Mouse (Mus musculus) heart, postnatal 36 days (tissue): ENCODE data around the gene Lmo7. TPM values are rescaled to one million over a fixed set of nuclear protein-coding genes. Genes with fewer than 3 reads are reported as not detected.
A peak's percentile ranks its signal among the peaks of the same experiment; 100 is the strongest.

Experiments
- DNase-seq, 2 experiments: peaks; one replicate each; pipeline ENCODE4 v3.0.0; 2021 to 2022
- intact Hi-C: fragments of 180-260 bp; cut with DNase I; formaldehyde crosslinking; loops from one replicate; pipeline ENCODE4 v1.15.1; 2025
- total RNA-seq, 2 experiments: library from RNA; stranded (reverse); gene quantifications; 2 replicates each; pipeline ENCODE4 v1.2.3; 2021

The Lmo7 gene
- total RNA-seq, 2 experiments from 2014 or later, result 360 to 412 TPM

DNA sequence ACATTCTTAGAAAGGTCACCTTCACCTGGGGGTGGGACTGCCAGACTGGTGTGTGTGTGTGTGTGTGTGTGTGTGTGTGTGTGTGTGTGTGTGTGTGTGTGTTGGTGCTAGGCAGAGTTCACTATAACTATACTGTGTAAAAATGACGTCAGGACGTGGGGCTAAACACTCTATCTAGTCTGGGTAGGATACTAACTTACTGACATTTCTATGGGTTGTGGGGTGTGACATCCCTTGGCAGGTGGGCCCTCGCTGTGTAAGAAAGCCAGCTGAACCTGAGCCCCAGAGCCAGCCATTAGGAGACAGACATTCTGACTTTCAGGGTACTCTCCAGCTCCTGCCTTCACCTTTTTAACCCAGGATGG lies 47.4 kb downstream of the Lmo7 start:
- DNase-seq, result no peak
- intact Hi-C loops, result no loop called here

GRCm38 (mm10) chr14:101778426-101778825 lies 48.7 kb downstream of the Lmo7 start:
- no peak for DNase-seq

DNA sequence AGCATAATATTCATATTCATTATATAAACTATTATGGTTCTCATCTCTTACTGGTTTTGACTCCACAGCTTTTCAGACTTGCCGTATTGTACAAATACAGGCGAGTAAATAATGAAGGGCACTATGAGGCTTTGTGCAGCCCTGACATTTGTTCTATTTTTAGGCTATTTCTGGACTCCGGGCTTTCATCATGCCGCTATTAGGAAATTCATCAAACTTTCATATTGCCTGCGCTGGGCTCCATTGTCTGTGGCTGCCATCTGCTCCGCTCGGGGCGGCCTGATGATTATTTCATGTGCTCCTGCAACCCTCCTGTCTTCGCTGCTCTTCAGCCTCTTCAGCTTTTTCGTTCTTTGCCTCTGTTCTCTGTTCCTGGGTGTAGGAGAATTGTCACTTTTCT lies 50.3 kb downstream of the Lmo7 start:
- intact Hi-C loops, result loop anchor here (5.0 to 10.0 kb wide), 3 partner anchors 55 to 147 kb away; no protein-coding TSS in a partner anchor
- DNase-seq, result no peak

More at GRCm38 (mm10) chr14:101778426-101778825, 48.7 kb downstream of the Lmo7 start:
- intact Hi-C loops, result no loop called here

GRCm38 (mm10) chr14:101781219-101781618 lies 51.5 kb downstream of the Lmo7 start:
- no peak for DNase-seq
- intact Hi-C loops, result loop anchor here (5.0 to 10.0 kb wide), 3 partner anchors 54 to 146 kb away; no protein-coding TSS in a partner anchor

GRCm38 (mm10) chr14:101781943-101782510 lies 52.3 kb downstream of the Lmo7 start:
- intact Hi-C loops, result loop anchor here (2.0 to 10.0 kb wide), 4 partner anchors 53 to 167 kb away; no protein-coding TSS in a partner anchor
- peak; percentile 11 to 21 for DNase-seq

GRCm38 (mm10) chr14:101784315-101784945 lies 54.7 kb downstream of the Lmo7 start:
- intact Hi-C loops, result loop anchor here (5.0 to 10.0 kb wide), 3 partner anchors 50 to 143 kb away; no protein-coding TSS in a partner anchor
- no peak for DNase-seq

- intact Hi-C loops, result loop anchor here (10.0 kb wide), 1 partner anchor 47 kb away; no protein-coding TSS in a partner anchor
- peak; percentile 33 to 42 for DNase-seq
Measured at GRCm38 (mm10) chr14:101787903-101788302, 58.1 kb downstream of the Lmo7 start.

GRCm38 (mm10) chr14:101788475-101788874 lies 58.7 kb downstream of the Lmo7 start:
- DNase-seq, result no peak
- intact Hi-C loops, result loop anchor here (10.0 kb wide), 1 partner anchor 46 kb away; no protein-coding TSS in a partner anchor

GRCm38 (mm10) chr14:101794553-101795177 lies 64.9 kb downstream of the Lmo7 start:
- intact Hi-C loops, result no loop called here
- DNase-seq, result no peak

- DNase-seq, result no peak
- intact Hi-C loops, result no loop called here
Measured at GRCm38 (mm10) chr14:101797930-101798500, 68.3 kb downstream of the Lmo7 start.

GRCm38 (mm10) chr14:101798766-101799165 lies 69.0 kb downstream of the Lmo7 start:
- no peak for DNase-seq
- intact Hi-C loops, result no loop called here

DNA sequence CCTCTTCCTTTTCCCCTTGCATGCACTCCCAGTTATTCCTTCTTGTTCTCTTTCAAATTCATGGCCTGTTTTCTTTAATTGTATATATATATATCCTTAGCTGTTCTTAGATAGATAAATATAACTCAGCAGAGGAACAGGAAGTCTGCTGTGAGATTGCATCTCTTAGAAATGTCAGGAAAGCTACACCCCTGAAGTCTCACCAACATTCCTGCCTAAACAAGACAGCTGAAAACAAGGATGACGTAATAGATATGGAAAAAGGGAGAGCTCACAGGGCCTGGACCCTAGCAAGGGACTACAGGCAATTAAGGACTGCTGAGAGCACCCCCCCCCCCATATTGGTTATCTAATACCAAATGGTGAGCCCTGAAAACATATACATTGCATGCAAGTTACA lies 71.9 kb downstream of the Lmo7 start:
- DNase-seq, result no peak
- intact Hi-C loops, result no loop called here

DNA sequence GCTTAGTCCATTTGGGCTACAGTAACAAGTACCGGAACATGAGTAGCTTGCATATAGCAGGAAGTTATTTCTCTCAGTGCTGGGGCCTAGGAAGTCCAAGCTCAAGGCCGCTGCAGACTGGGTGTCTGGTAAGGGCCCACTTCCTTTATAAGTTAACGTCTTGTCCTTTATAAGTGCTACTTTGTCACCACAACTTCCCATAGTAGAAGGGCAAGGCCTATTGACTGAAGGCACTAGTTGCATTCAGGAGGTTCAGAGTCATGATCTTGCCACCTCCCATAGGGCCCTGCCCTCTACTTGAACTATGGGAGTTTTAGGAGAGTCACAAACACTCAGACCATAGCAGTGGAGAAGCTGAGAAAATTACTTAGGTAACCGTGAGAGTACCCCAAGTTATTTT lies 74.4 kb downstream of the Lmo7 start:
- no peak for DNase-seq
- intact Hi-C loops, result no loop called here

GRCm38 (mm10) chr14:101804562-101805327 lies 75.0 kb downstream of the Lmo7 start:
- intact Hi-C loops, result no loop called here
- no peak for DNase-seq

GRCm38 (mm10) chr14:101805328-101805697 lies 75.6 kb downstream of the Lmo7 start:
- no peak for DNase-seq
- intact Hi-C loops, result no loop called here

- no peak for DNase-seq
- intact Hi-C loops, result no loop called here
Measured at GRCm38 (mm10) chr14:101806058-101806457, 76.3 kb downstream of the Lmo7 start.

GRCm38 (mm10) chr14:101806607-101807006 lies 76.8 kb downstream of the Lmo7 start:
- intact Hi-C loops, result no loop called here
- DNase-seq, result no peak

- intact Hi-C loops, result no loop called here
- no peak for DNase-seq
Measured at GRCm38 (mm10) chr14:101816450-101816849, 86.7 kb downstream of the Lmo7 start.

GRCm38 (mm10) chr14:101822390-101822789 lies 92.6 kb downstream of the Lmo7 start:
- DNase-seq, result no peak
- intact Hi-C loops, result no loop called here

DNA sequence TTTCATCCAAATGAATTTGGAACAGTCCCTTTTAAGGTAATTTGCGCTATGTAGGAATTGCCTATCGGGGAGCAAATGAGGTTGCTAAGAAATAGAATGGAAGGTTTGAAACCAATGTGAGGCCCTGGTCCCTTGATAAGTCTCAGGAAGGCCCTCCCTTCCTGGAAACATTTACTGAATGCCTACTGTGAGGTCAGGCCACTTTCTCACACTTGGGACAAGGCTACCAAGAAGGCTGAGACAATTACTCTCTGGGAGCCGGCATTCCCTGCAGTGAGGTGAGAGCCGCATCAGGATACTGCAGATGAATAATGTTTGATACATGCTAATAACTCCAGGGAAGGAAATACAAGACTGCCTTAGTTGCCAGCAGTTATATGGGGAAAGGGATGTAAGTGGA lies 93.1 kb downstream of the Lmo7 start:
- intact Hi-C loops, result no loop called here
- DNase-seq, result no peak

DNA sequence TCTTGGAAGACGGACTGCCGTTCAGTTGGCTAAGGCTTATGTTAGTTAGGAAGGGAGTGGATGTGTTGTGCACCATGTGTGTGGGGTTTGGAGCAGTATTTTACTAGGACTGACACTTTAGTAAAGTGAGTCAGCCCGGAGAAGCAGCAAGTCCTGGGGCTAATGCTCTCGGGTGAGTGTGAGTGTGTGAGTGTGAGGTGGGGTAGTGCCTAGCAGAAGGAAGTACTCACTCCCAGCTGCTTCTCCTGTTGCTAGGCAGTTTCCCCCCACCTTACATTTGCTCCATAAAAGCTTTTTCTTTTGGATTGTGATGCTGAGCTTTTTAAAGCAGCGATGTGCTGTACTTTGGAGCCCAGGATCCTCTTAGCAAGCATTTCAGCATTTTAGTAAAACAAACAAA lies 99.9 kb downstream of the Lmo7 start:
- intact Hi-C loops, result loop anchor here (10.0 kb wide), 1 partner anchor 45 kb away; no protein-coding TSS in a partner anchor
- DNase-seq, result no peak
